Mouse (Mus musculus): Measurements from ENCODE around the gene Zfp385c.

- TF ChIP-seq POLR2A (IDR thresholded peaks at IDR 0.05; ENCODE audit: control insufficient read depth, extremely low read depth, insufficient read depth, low read length, poor library complexity) (no peak), CTCF (IDR thresholded peaks at IDR 0.05; ENCODE audit: borderline replicate concordance, control insufficient read depth, extremely low read depth, insufficient read depth, low read length, poor library complexity) (no peak)
These were observed 899 bp upstream of the Zfp385c start for GRCm38 (mm10) chr11:100693154-100693553.
